Comparison of ENCODE assay signal across 16 mouse cellular contexts in genomic region chr17:27303633-27304479, GRCm38 (mm10).
DNase-seq lines count a peak whose midpoint lies in the region; ATAC-seq and TF ChIP-seq lines count a peak whose summit lies in the region.
"Had no signal": no experiment of that assay in that cellular context is flagged by ENCODE, and none has a peak within 500 bp of the region (broad histone marks: within the 10 kb centered on the region; RNA-seq: fewer than 3 reads in every experiment).

No protein-coding gene starts in this region.

- no peaks in the 10 kb centered on the region for H3K9me3 ChIP-seq in forebrain, embryonic 13.5 days (replicated peaks)
- H3K9me3 ChIP-seq in forebrain, embryonic 15.5 days = no peaks in the 10 kb centered on the region
- H3K9me3 ChIP-seq: heart, embryonic 13.5 days; midbrain, embryonic 15.5 days had no signal

- peak; percentile 45; the same call in 1 of the 2 replicates for ATAC-seq in forebrain, embryonic 13.5 days
- no peak for ATAC-seq in forebrain, embryonic 15.5 days (replicated peaks)
- ATAC-seq: inflammation-experienced regulatory T-cells, adult 6 months; midbrain, embryonic 15.5 days had no signal

- no peak for TF ChIP-seq CTCF in left cerebral cortex, adult 2 months (IDR thresholded peaks at IDR 0.05)
- TF ChIP-seq CTCF in brain, embryonic 14.5 days (IDR thresholded peaks at IDR 0.05; ENCODE audit: borderline replicate concordance, extremely low read depth, insufficient read depth, insufficient read length) = no peak

- H3K27me3 ChIP-seq in forebrain, embryonic 13.5 days = 0 out of 2 replicates have a peak, but pooled peaks cover 3% of the 10 kb centered on the region
- 0 out of 2 replicates have a peak, but pooled peaks cover 4% of the 10 kb centered on the region for H3K27me3 ChIP-seq in forebrain, embryonic 15.5 days
- H3K27me3 ChIP-seq: midbrain, embryonic 15.5 days had no signal

- DNase-seq in left cerebral cortex, postnatal 10 days (ENCODE audit: extremely low spot score in 1 of 2, low spot score in 2 of 2) = peak; percentile 39 to 46
- no peak for DNase-seq in left cerebral cortex, adult 2 months (ENCODE audit: extremely low spot score in 1 of 2, low spot score in 2 of 2)
- DNase-seq in brain, embryonic 14.5 days (ENCODE audit: low read depth) = peak; percentile 79
- DNase-seq in cerebellum, postnatal 25 days = peak; percentile 83 to 87
- no peak for DNase-seq in heart, postnatal 36 days
- no peak for DNase-seq in embryo, embryonic 10 days (ENCODE audit: low spot score)
- DNase-seq: kidney, adult 9 months; liver; lung, embryonic 14.5 days; right cerebral cortex, postnatal 4 days; thymus, postnatal 14 days had no signal

- no peak overlapping the region for H3K4me3 ChIP-seq in forebrain, embryonic 13.5 days
- no peak overlapping the region for H3K4me3 ChIP-seq in forebrain, embryonic 15.5 days
- no peak overlapping the region for H3K4me3 ChIP-seq in left cerebral cortex, adult 2 months
- H3K4me3 ChIP-seq: heart, embryonic 13.5 days; midbrain, embryonic 15.5 days had no signal

- TF ChIP-seq POLR2A in brain, embryonic 14.5 days (IDR thresholded peaks at IDR 0.05; ENCODE audit: borderline replicate concordance, extremely low read depth, insufficient read depth, insufficient read length, poor library complexity, severe bottlenecking) = no peak

- no peaks in the 10 kb centered on the region for H3K36me3 ChIP-seq in forebrain, embryonic 13.5 days (ENCODE audit: poor library complexity, severe bottlenecking)
- no peaks in the 10 kb centered on the region for H3K36me3 ChIP-seq in forebrain, embryonic 15.5 days
- H3K36me3 ChIP-seq: heart, embryonic 13.5 days; midbrain, embryonic 15.5 days had no signal

- no peak overlapping the region for H3K4me2 ChIP-seq in forebrain, embryonic 13.5 days
- H3K4me2 ChIP-seq in forebrain, embryonic 15.5 days (replicated peaks) = no peak overlapping the region
- H3K4me2 ChIP-seq: heart, embryonic 13.5 days; lung, embryonic 14.5 days; midbrain, embryonic 15.5 days had no signal

- H3K4me1 ChIP-seq in forebrain, embryonic 13.5 days = no peaks in the 10 kb centered on the region
- peaks cover 14% of the 10 kb centered on the region for H3K4me1 ChIP-seq in forebrain, embryonic 15.5 days

- H3K27ac ChIP-seq in forebrain, embryonic 13.5 days = no peak overlapping the region
- no peak overlapping the region for H3K27ac ChIP-seq in forebrain, embryonic 15.5 days (replicated peaks)
- H3K27ac ChIP-seq in left cerebral cortex, adult 2 months = no peak overlapping the region
- H3K27ac ChIP-seq: heart, embryonic 13.5 days; midbrain, embryonic 15.5 days had no signal

- WGBS in forebrain, embryonic 13.5 days = 85% methylated on average over 17 of the region's 17 CpGs
- WGBS in forebrain, embryonic 15.5 days = 73% methylated on average over 17 of the region's 17 CpGs

- H3K9ac ChIP-seq in forebrain, embryonic 13.5 days = no peak overlapping the region
- no peak overlapping the region for H3K9ac ChIP-seq in forebrain, embryonic 15.5 days (replicated peaks)
- H3K9ac ChIP-seq: heart, embryonic 13.5 days; lung, embryonic 14.5 days; midbrain, embryonic 15.5 days had no signal

- intact Hi-C loops in left cerebral cortex, postnatal 10 days (cut with DNase I) = no loop called here
- intact Hi-C loops in left cerebral cortex, adult 2 months (cut with DNase I) = no loop called here
- intact Hi-C loops in heart, postnatal 36 days (cut with DNase I) = no loop called here

Comparison
In these comparisons a context has a peak if more than half of its experiments do, and no peak if none do; other contexts are left out.
1. DNase-seq: peak in left cerebral cortex, postnatal 10 days (2 of 2), brain, embryonic 14.5 days (single experiment) and cerebellum, postnatal 25 days (2 of 2); none in left cerebral cortex, adult 2 months (0 of 2), heart, postnatal 36 days (0 of 2) and embryo, embryonic 10 days (single experiment).